Comparison of ENCODE assay signal across 7 mouse cellular contexts in genomic region chr16:50783784-50784650, GRCm38 (mm10).
A peak's percentile ranks its signal among the peaks of the same experiment; 100 is the strongest.
DNase-seq lines count a peak whose midpoint lies in the region; ATAC-seq and TF ChIP-seq lines count a peak whose summit lies in the region.

No protein-coding gene starts in this region.

- TF ChIP-seq POLR2A in heart, adult 2 months (IDR thresholded peaks at IDR 0.05; ENCODE audit: insufficient read depth, low read depth, low read length): no peak

- no peaks in the 10 kb centered on the region for H3K27me3 ChIP-seq in heart, embryonic 16.5 days (ENCODE audit: control insufficient read depth, insufficient read depth, low read length)
- no peaks in the 10 kb centered on the region for H3K27me3 ChIP-seq in heart, adult 2 months (ENCODE audit: control insufficient read depth, insufficient read depth, low read length)
- H3K27me3 ChIP-seq in hindbrain, embryonic 16.5 days (replicated peaks; ENCODE audit: control insufficient read depth, insufficient read depth, low read length): no peaks in the 10 kb centered on the region

- intact Hi-C loops in heart, adult 2 months (cut with DNase I): no loop called here

- no peak for TF ChIP-seq EP300 in heart, adult 2 months (IDR thresholded peaks at IDR 0.05; ENCODE audit: insufficient read depth, low read depth, low read length)

- no peak overlapping the region for H3K9ac ChIP-seq in heart, embryonic 16.5 days (ENCODE audit: low read length)
- H3K9ac ChIP-seq in heart, adult 2 months (ENCODE audit: low read depth, low read length): no peak overlapping the region
- H3K9ac ChIP-seq in hindbrain, embryonic 16.5 days (ENCODE audit: low read depth, low read length): no peak overlapping the region

- H3K27ac ChIP-seq in heart, embryonic 16.5 days (ENCODE audit: low read length): no peak overlapping the region
- no peak overlapping the region for H3K27ac ChIP-seq in heart, adult 2 months
- no peak overlapping the region for H3K27ac ChIP-seq in hindbrain, embryonic 16.5 days (ENCODE audit: low read depth, low read length)

- no peak for TF ChIP-seq CTCF in heart, adult 2 months (IDR thresholded peaks at IDR 0.05)

- no peaks in the 10 kb centered on the region for H3K9me3 ChIP-seq in heart, embryonic 16.5 days (replicated peaks; ENCODE audit: control insufficient read depth, low read length)
- H3K9me3 ChIP-seq in hindbrain, embryonic 16.5 days (ENCODE audit: control insufficient read depth, low read length): no peaks in the 10 kb centered on the region

- DNase-seq in heart, adult 2 months: no peak
- peak; percentile 12 for DNase-seq in right cerebral cortex, postnatal 4 days
- DNase-seq in right cerebral cortex, postnatal 14 days: no peak
- no peak for DNase-seq in spleen, postnatal 14 days (ENCODE audit: low spot score in 2 of 2)

- peak overlapping the region; percentile 45 for H3K4me2 ChIP-seq in heart, embryonic 16.5 days (ENCODE audit: low read depth, low read length)
- peak overlapping the region; percentile 39 for H3K4me2 ChIP-seq in hindbrain, embryonic 16.5 days (ENCODE audit: low read length)

- H3K79me2 ChIP-seq in heart, adult 2 months (replicated peaks; ENCODE audit: control insufficient read depth, insufficient read depth, low read length): no peaks in the 10 kb centered on the region

- H3K36me3 ChIP-seq in heart, embryonic 16.5 days (ENCODE audit: control insufficient read depth, insufficient read depth): no peaks in the 10 kb centered on the region
- no peaks in the 10 kb centered on the region for H3K36me3 ChIP-seq in heart, adult 2 months (ENCODE audit: control insufficient read depth, insufficient read depth, low read length)
- no peaks in the 10 kb centered on the region for H3K36me3 ChIP-seq in hindbrain, embryonic 16.5 days (ENCODE audit: control insufficient read depth, insufficient read depth, low read length)

- no peak overlapping the region for H3K4me3 ChIP-seq in heart, embryonic 16.5 days (ENCODE audit: low read length)
- H3K4me3 ChIP-seq in heart, adult 2 months: no peak overlapping the region
- no peak overlapping the region for H3K4me3 ChIP-seq in hindbrain, embryonic 16.5 days (ENCODE audit: low read length)

- peak; percentile 52; the same call in 1 of the 2 replicates for ATAC-seq in heart, embryonic 16.5 days (replicated peaks; ENCODE audit: extremely low read depth, insufficient read depth, low FRiP score)
- peak; percentile 67 for ATAC-seq in hindbrain, embryonic 16.5 days
- no peak for ATAC-seq in frontal cortex, adult (ENCODE audit: low TSS enrichment)

- H3K4me1 ChIP-seq in heart, embryonic 16.5 days (ENCODE audit: control insufficient read depth, insufficient read depth, low read length): peaks cover 21% of the 10 kb centered on the region
- H3K4me1 ChIP-seq in heart, adult 2 months (ENCODE audit: control insufficient read depth, insufficient read depth, low read length): no peaks in the 10 kb centered on the region; the same call in 1 of the 2 replicates
- H3K4me1 ChIP-seq in hindbrain, embryonic 16.5 days (ENCODE audit: control insufficient read depth, insufficient read depth, low read depth, low read length): 0 out of 2 replicates have a peak, but pooled peaks cover 3% of the 10 kb centered on the region

- 39% methylated on average over 20 of the region's 20 CpGs for WGBS in heart, embryonic 16.5 days
- 36% methylated on average over 20 of the region's 20 CpGs for WGBS in heart, adult 2 months
- 39% methylated on average over 20 of the region's 20 CpGs for WGBS in hindbrain, embryonic 16.5 days
